Mouse (Mus musculus) cerebellum, adult 2 months (tissue): ENCODE measurements at regions not wholly inside any gene's neighbourhood (a gene's known extent, or its start where the extent isn't known, plus 50 kb on each side); places are given as distances from the start of the nearest gene placed in this dataset.

Experiments used
- CTCF ChIP-seq: fragments of 200-500 bp; IDR thresholded peaks from 2 replicates; pipeline ENCODE4 v1.5.1; 2011; ENCODE audit warnings: low read depth, mild to moderate bottlenecking, control low read depth, low read length, moderate library complexity, borderline replicate concordance; ENCODE audit not compliant: insufficient read depth
- POLR2A ChIP-seq: fragments of 200-500 bp; IDR thresholded peaks from 2 replicates; pipeline ENCODE4 v1.6.1; 2011; ENCODE audit warnings: low read length, control low read depth, borderline replicate concordance; ENCODE audit not compliant: insufficient read depth

DNA sequence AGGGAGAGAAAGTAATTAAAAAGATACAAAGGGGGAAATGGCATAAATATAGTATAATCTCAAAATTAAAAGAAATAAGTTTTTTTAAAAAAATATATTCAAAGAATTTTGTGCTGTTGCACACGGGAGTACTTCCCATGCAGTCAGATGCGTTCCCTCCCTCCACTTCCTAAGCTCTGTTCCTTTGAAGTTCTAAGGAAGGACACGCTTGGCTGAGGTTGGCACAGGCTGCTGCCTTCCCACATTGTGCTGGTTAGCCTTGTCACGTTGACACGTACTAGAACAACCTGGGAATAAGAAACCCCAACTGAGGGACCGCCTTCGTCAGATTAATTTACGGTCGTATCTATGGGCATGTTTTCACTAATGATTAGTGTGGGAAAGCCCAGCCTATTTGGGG is 326.6 kb upstream of the Gm5148 start:
- TF ChIP-seq POLR2A, result no peak
- TF ChIP-seq CTCF, result no peak
